Mouse (Mus musculus) neural tube, embryonic 11.5 days (tissue): Measurements from ENCODE around the gene Dlgap1. TPM values are rescaled to one million over a fixed set of nuclear protein-coding genes. Genes with fewer than 3 reads are reported as not detected.

Experiments used
- ATAC-seq: fragments of 200-750 bp; cut with Nextera tagmentation; 2 replicates; pipeline ENCODE4 v1.8.0; 2017; ENCODE audit warnings: moderate number of reproducible peaks, mild to moderate bottlenecking, moderate TSS enrichment, moderate library complexity; ENCODE audit not compliant: insufficient read depth, low FRiP score, low TSS enrichment
- DNase-seq: peaks from one replicate; pipeline ENCODE4 v3.0.0-alpha.2; 2015; ENCODE audit warnings: low spot score
- H3K27ac ChIP-seq: fragments of 300-500 bp; sonication (generic); 2 replicates; pipeline ENCODE4 v1.5.1; 2014; ENCODE audit warnings: low read depth, mild to moderate bottlenecking, low read length
- H3K27me3 ChIP-seq: fragments of 300-500 bp; sonication (generic); 2 replicates; pipeline ENCODE4 v1.6.1; 2014; ENCODE audit warnings: mild to moderate bottlenecking, low read length, mixed read lengths; ENCODE audit not compliant: control insufficient read depth, insufficient read depth
- H3K36me3 ChIP-seq: fragments of 300-500 bp; sonication (generic); 2 replicates; pipeline ENCODE4 v1.6.1; 2014; ENCODE audit warnings: mild to moderate bottlenecking, low read length, moderate library complexity, mixed read lengths; ENCODE audit not compliant: control insufficient read depth, insufficient read depth
- H3K4me1 ChIP-seq: fragments of 300-500 bp; sonication (generic); 2 replicates; pipeline ENCODE4 v1.6.1; 2014; ENCODE audit warnings: low read length, mixed read lengths; ENCODE audit not compliant: control insufficient read depth, insufficient read depth
- H3K4me2 ChIP-seq: fragments of 300-500 bp; sonication (generic); 2 replicates; pipeline ENCODE4 v1.6.1; 2014; ENCODE audit warnings: low read depth, mild to moderate bottlenecking, moderate library complexity
- H3K4me3 ChIP-seq: fragments of 300-500 bp; sonication (generic); 2 replicates; pipeline ENCODE4 v1.5.1; 2014; ENCODE audit warnings: low read depth, low read length
- H3K9ac ChIP-seq: fragments of 300-500 bp; sonication (generic); 2 replicates; pipeline ENCODE4 v1.6.1; 2014; ENCODE audit warnings: mild to moderate bottlenecking, low read length
- H3K9me3 ChIP-seq: fragments of 300-500 bp; sonication (generic); 2 replicates; pipeline ENCODE4 v1.6.1; 2016; ENCODE audit warnings: low read length; ENCODE audit not compliant: control insufficient read depth
- WGBS: fragments of 180-500 bp; shearing (Covaris S2); extraction: QIAGEN DNeasy Blood & Tissue Kit; methylation state at CpG from one replicate; pipeline ENCODE4 v1.1.7; 2014; 5-methylcytosine and 5-hydroxymethylcytosine counted together
- polyA plus RNA-seq: library from polyadenylated mRNA; unstranded; fragments of >200 nt; fragmentation: Nextera tagmentation; extraction: Ambion mirVana; gene quantifications from 2 replicates; pipeline ENCODE4 v1.2.1, GENCODE M21; 2014

Dlgap1 gene
- polyA plus RNA-seq, 1 experiment from 2014 or later, result 5.9 TPM

GRCm38 (mm10) chr17:70435612-70436011 is 466.7 kb downstream of the Dlgap1 start:
- DNase-seq (no peak), ATAC-seq (no peak)
- no peaks in the 10 kb centered on the region for H3K36me3 ChIP-seq
- H3K27ac ChIP-seq, result no peak overlapping the region
- WGBS, result 91% methylated on average over 6 of the region's 6 CpGs
- no peaks in the 10 kb centered on the region for H3K9me3 ChIP-seq
- no peak overlapping the region for H3K4me2 ChIP-seq
- no peaks in the 10 kb centered on the region for H3K27me3 ChIP-seq
- no peak overlapping the region for H3K9ac ChIP-seq
- no peaks in the 10 kb centered on the region for H3K4me1 ChIP-seq
- H3K4me3 ChIP-seq, result no peak overlapping the region

- ATAC-seq (no peak), DNase-seq (no peak)
- Histone ChIP-seq H3K9me3 (no peaks in the 10 kb centered on the region), H3K36me3 (no peaks in the 10 kb centered on the region), H3K4me3 (no peak overlapping the region), H3K27ac (no peak overlapping the region), H3K27me3 (no peaks in the 10 kb centered on the region), H3K4me2 (no peak overlapping the region), H3K4me1 (no peaks in the 10 kb centered on the region), H3K9ac (no peak overlapping the region)
- 80% methylated on average over 5 of the region's 5 CpGs for WGBS
Measured at GRCm38 (mm10) chr17:70437229-70437628, 468.4 kb downstream of the Dlgap1 start.

- H3K4me2 ChIP-seq, result no peak overlapping the region
- no peak overlapping the region for H3K4me3 ChIP-seq
- H3K36me3 ChIP-seq, result no peaks in the 10 kb centered on the region
- H3K4me1 ChIP-seq, result no peaks in the 10 kb centered on the region
- DNase-seq (no peak), ATAC-seq (no peak)
- H3K9ac ChIP-seq, result no peak overlapping the region
- H3K27ac ChIP-seq, result no peak overlapping the region
- H3K9me3 ChIP-seq, result no peaks in the 10 kb centered on the region
- WGBS, result 92% methylated on average over 14 of the region's 14 CpGs
- H3K27me3 ChIP-seq, result no peaks in the 10 kb centered on the region
Measured at GRCm38 (mm10) chr17:70442976-70443375, 474.1 kb downstream of the Dlgap1 start.

- ATAC-seq (no peak), DNase-seq (no peak)
- H3K4me3 ChIP-seq, result no peak overlapping the region
- H3K27ac ChIP-seq, result no peak overlapping the region
- no peak overlapping the region for H3K4me2 ChIP-seq
- H3K4me1 ChIP-seq, result no peaks in the 10 kb centered on the region
- no peaks in the 10 kb centered on the region for H3K27me3 ChIP-seq
- 85% methylated on average over 8 of the region's 8 CpGs for WGBS
- no peaks in the 10 kb centered on the region for H3K9me3 ChIP-seq
- H3K36me3 ChIP-seq, result no peaks in the 10 kb centered on the region
- no peak overlapping the region for H3K9ac ChIP-seq
Measured at GRCm38 (mm10) chr17:70446451-70446850, 477.6 kb downstream of the Dlgap1 start.

GRCm38 (mm10) chr17:70455036-70455435 is 486.2 kb downstream of the Dlgap1 start:
- WGBS, result 89% methylated on average over 7 of the region's 7 CpGs
- no peaks in the 10 kb centered on the region for H3K36me3 ChIP-seq
- ATAC-seq, result no peak

GRCm38 (mm10) chr17:70457103-70457502 is 488.2 kb downstream of the Dlgap1 start:
- Histone ChIP-seq H3K9ac (no peak overlapping the region), H3K9me3 (no peaks in the 10 kb centered on the region), H3K4me1 (no peaks in the 10 kb centered on the region), H3K4me3 (no peak overlapping the region), H3K36me3 (no peaks in the 10 kb centered on the region), H3K27ac (no peak overlapping the region), H3K4me2 (no peak overlapping the region), H3K27me3 (no peaks in the 10 kb centered on the region)
- 80% methylated on average over 1 of the region's 1 CpGs for WGBS
- ATAC-seq (no peak), DNase-seq (no peak)

More at GRCm38 (mm10) chr17:70455036-70455435, 486.2 kb downstream of the Dlgap1 start:
- no peak for DNase-seq
- no peaks in the 10 kb centered on the region for H3K4me1 ChIP-seq
- no peaks in the 10 kb centered on the region for H3K27me3 ChIP-seq
- H3K4me3 ChIP-seq, result no peak overlapping the region
- H3K9me3 ChIP-seq, result no peaks in the 10 kb centered on the region
- H3K27ac ChIP-seq, result no peak overlapping the region
- no peak overlapping the region for H3K4me2 ChIP-seq
- no peak overlapping the region for H3K9ac ChIP-seq

- Histone ChIP-seq H3K9ac (no peak overlapping the region), H3K9me3 (no peaks in the 10 kb centered on the region), H3K4me1 (no peaks in the 10 kb centered on the region), H3K27me3 (no peaks in the 10 kb centered on the region), H3K36me3 (no peaks in the 10 kb centered on the region), H3K27ac (no peak overlapping the region), H3K4me2 (no peak overlapping the region), H3K4me3 (no peak overlapping the region)
- ATAC-seq, result no peak
- 90% methylated on average over 8 of the region's 8 CpGs for WGBS
- no peak for DNase-seq
Measured at GRCm38 (mm10) chr17:70462231-70462630, 493.4 kb downstream of the Dlgap1 start.

- ATAC-seq, result no peak
- no peaks in the 10 kb centered on the region for H3K4me1 ChIP-seq
- H3K36me3 ChIP-seq, result no peaks in the 10 kb centered on the region
- H3K27ac ChIP-seq, result no peak overlapping the region
- no peaks in the 10 kb centered on the region for H3K27me3 ChIP-seq
- no peak overlapping the region for H3K4me3 ChIP-seq
- H3K9me3 ChIP-seq, result no peaks in the 10 kb centered on the region
- 75% methylated on average over 8 of the region's 8 CpGs for WGBS
- H3K9ac ChIP-seq, result no peak overlapping the region
- DNase-seq, result no peak
- H3K4me2 ChIP-seq, result no peak overlapping the region
Measured at GRCm38 (mm10) chr17:70462771-70463491, 494.1 kb downstream of the Dlgap1 start.

GRCm38 (mm10) chr17:70466413-70466812 is 497.5 kb downstream of the Dlgap1 start:
- DNase-seq (no peak), ATAC-seq (no peak)
- Histone ChIP-seq H3K36me3 (no peaks in the 10 kb centered on the region), H3K9ac (no peak overlapping the region), H3K27ac (no peak overlapping the region), H3K9me3 (no peaks in the 10 kb centered on the region), H3K4me1 (no peaks in the 10 kb centered on the region), H3K27me3 (no peaks in the 10 kb centered on the region), H3K4me3 (no peak overlapping the region), H3K4me2 (no peak overlapping the region)
- WGBS, result 56% methylated on average over 4 of the region's 4 CpGs
